Mouse (Mus musculus) stomach, postnatal 0 days (tissue): Measurements from ENCODE around the gene Ankrd10.

Source experiments
- CTCF ChIP-seq: IDR thresholded peaks from 2 replicates; pipeline ENCODE4 v1.5.1; 2016; ENCODE audit warnings: antibody characterized with exemption, low read depth, mild to moderate bottlenecking, moderate library complexity
- EP300 ChIP-seq: optimal IDR thresholded peaks from 2 replicates; pipeline ENCODE3; 2016; ENCODE audit warnings: antibody characterized with exemption

DNA sequence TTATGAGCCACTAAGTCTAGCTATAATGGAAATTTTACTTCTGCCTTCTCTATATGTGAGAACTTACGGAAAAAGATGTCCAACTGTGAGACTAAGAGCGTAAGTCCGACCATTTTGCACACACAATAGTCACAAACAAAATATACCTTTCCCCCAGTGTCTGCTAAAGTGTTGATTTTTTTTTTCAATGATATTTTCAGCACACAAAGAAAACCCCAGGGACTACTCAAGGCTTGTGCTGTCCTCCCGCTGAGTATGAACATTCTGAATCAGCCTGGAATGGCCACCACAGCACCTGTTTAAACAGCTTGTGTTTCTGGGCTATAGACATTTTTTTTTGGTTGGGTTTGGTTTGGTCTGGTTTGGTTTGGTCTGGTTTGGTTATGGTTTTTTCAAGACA, 64.8 kb downstream of the Ankrd10 start:
- no peak for TF ChIP-seq CTCF
- TF ChIP-seq EP300 = no peak
